Mouse (Mus musculus) fibroblast of lung, adult 2 months (primary cell): ENCODE data around the gene Cdk17.

Experiments
- DNase-seq: peaks from one replicate; pipeline ENCODE4 v3.0.0-alpha.2; 2011; ENCODE audit warnings: low read depth

Gene Cdk17

DNA sequence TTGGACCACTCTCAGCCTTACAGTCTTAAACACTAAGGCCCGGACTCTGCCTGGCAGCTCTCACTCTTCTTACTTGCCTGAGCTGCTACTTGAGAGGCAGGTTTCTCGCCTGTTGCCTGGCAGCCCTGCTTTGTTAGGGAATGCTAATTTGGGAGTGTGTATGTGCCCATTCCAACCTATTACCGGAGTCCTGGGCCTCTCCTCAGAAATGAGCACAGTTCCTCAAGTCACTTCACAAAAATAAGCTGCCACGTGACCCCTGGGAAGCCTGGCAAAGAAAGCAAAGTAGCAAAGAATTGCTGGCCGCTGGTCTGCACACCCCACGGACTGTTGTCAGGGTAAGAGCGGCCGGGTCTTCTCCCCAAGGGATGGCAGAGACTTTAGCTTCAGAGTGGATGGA lies 102.8 kb downstream of the Cdk17 start:
- DNase-seq: no peak

DNA sequence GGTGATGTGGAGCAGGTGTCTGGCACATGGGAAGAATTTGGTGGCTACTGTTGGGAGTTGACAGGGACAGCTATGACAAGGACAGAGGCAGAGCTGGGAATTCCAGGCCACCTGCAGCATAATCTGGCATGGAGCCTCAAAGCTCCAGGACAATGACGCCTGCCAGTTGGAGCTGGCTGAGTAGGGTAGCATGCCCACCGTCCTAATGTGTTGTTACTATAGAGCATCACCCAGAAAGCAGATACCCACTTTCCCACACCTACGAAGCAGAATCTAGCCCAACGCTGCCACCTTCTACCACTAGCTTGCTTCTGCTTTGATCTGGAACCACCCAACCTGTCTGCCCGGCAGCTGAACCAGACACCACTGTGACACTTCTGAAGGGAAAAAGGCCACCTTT lies 103.3 kb downstream of the Cdk17 start:
- DNase-seq: no peak

DNA sequence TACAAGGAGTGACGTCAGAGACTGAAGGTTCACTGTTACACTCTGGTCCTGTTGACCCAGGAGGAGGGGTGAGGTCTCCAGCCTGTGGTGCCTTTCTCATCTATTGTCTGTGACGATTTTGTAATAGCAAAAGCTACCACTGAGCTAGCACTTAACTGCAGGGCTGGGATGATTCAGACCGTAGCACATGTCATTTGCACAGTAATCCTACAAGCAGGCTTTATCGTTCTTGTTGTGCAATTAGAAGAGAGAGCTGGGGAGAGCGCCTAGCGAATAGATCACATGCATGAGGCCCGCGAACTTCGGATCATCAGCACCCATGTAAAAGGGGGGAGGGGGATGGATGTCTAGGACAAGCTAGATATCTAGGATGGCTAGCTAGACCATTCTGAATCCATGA lies 105.2 kb downstream of the Cdk17 start:
- DNase-seq: no peak

DNA sequence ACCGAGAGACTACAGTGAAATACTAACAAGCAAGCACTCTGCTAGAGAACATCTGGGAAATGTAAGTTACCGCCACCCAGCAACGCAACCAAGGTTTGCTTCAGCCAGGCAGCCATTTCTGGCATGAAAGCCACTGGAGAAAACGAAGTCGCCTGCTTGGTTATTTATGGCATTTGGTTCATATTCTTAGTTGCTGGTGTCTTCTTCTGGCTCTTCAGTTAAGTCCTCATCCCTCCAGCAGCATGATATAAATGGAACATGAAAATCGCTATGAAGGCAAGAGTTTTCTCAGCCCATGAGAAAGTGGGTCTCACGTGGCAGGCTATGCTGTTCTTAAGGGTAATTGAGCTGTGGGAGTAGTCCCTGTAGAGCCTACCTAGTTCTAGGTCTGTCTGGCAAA lies 105.8 kb downstream of the Cdk17 start:
- DNase-seq: no peak

DNA sequence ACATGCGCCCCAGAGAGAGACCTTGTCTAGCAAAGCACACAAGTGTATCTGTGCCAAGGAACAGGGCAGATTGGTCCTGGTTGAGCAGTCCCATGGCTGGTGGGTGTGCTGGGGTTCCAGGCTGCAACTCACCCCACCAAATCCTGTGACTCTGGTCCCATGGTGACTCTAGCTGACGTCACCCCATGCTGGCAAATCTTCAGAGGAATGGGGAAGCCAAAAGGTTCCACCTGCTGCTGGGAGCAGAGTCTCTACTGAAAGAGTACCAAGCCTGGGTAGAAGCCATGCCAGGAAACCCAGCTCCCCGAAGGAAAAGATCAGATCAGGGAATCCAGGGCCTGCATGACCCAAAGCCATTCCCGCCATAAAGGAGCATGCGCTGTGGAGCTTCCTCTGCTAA lies 106.8 kb downstream of the Cdk17 start:
- no peak for DNase-seq

DNA sequence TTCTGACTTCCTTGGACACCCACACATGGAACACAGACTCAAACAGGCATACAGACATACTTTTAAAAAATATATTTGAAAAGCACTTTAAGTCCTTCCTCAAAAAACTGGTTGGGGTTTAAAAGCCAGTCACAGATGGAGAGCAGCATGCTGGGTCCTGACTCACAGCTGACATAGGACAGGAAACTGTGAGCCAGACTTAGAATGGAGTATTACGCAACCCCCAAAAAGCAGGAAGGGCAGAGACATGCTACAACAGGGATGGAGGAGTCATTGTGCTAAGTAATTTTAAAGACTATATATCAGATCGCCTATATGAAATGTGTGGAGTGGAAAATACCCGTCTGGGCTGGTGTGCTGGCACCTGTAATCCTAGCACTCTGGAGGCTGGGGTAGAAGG lies 107.7 kb downstream of the Cdk17 start:
- DNase-seq: no peak

DNA sequence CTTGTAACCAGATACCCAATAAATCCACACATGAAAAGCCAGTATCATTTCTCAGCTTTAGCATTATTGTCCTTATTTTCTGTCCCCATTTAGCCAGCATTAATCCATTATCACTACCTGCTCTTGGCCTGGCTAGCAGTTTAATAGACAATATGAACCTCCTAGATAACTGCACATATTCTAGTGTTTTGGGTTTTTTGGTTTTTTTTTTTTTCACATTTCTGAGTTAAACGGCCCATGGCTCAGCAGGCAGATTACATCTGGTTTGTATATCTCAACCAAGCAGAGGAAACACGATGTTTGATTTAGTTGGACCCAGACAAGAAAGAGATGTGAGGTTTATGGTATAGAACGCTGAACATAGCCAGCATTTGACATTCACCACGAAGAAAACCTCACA lies 109.1 kb downstream of the Cdk17 start:
- no peak for DNase-seq

DNA sequence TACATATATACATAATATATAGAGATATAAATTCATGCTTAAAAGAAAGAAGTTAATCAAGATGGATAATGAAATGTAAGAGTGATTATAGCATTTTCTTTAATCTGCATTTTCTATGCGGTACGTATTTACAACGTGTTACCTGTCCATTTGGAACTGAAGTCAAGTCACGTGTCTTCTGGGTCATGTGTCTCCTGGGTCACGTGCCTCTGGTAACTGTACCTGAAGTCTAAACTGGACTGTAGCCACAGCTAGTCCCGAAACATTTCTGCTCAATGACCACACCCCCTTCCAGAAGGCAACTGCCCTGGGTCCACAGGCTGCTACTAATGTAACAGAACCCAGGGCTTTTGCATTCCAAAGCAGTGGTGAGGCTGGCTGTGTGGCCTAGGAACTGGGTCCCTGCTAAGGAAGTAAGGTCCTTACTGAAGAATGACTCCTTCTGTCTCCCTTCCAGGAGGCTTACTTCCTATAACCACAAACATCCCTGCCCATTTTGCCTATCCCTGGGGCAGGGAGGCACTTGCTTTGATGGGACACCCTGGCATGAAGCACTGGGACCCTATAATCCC lies 110.3 kb downstream of the Cdk17 start:
- DNase-seq: no peak

DNA sequence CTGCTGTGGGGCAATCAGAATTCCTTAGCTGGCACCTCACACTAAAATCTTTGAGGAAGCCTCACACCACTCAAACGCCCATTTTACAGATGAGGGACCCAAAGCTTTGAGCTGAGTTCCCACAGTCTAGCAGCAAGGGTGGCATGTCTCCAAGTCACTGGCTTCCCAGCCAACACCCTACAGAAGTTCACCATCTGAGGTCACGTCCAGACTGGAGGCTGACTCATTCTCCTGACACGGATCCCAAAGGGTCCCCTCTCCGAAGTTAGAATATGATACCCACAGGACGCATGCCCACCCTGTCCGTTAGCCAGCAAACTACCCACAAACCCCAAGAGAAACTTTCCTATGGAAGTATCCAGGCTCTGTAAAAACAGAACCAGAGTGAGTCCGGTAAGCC lies 111.2 kb downstream of the Cdk17 start:
- DNase-seq: peak; percentile 97

DNA sequence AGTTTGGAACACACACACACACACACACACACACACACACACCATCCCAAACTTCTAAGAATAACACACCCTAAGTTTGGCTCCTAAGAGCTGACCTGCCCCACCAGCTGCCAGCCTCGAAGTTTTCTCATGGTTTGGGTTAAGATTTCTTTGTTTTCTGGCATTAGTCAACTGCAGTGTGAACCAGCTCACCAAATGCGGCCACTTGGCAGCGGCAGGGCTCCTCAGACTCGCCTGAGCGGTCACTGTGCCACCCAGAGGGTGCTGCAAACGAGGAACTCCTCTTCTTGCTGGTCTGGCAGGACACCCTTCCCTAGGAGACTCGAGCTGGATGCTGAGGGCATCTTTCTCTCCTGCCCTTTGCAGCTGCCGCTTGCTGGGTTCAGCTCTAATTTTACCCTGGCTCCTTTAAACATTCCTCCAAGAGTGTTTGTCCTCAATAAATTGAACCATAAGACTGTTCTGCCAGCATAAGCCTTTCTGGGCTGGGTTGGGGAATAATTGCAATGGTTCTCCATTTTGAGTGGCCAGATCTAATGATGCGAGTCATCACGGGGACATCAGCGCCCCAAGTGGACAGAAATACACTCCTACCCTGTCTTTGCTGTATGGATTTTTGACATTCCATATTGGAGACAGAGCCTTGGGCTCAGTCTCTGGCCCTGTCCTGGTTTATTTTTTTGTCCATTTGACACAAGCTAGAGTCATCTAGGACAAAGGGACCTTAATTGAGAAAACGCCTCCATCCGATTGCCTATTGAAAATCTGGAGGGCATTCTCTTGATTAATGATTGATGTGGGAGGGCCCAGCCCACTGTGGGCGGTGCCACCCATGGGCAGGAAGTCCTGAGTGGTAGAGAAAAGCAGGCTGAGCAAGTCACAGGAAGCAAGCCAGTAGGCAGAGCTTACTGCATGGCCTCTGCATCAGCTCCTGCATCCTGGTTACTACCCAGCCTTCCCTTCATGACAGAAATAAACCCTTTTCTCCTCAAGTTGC lies 112.6 kb downstream of the Cdk17 start:
- peak; percentile 89 for DNase-seq

DNA sequence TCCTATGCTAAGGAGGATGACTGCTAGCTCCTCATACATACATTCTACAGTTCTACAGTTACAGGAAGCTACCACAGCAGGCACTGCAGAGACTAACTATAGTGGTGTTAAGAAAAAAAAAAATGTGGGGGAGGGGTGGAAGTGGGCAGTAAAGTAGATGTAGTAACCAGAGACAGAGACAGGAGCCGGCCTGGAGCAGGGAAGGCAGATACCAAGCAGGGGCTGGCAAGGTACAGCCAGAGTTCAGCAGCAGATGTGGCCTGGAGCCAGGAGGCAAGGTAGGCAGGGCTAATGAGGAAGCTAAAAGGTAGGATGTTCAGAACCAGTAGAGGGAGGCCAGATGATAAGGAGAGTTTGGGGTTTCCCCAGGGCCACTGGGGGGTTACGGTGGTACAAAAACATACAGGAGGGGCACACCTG lies 113.6 kb downstream of the Cdk17 start:
- DNase-seq: no peak

DNA sequence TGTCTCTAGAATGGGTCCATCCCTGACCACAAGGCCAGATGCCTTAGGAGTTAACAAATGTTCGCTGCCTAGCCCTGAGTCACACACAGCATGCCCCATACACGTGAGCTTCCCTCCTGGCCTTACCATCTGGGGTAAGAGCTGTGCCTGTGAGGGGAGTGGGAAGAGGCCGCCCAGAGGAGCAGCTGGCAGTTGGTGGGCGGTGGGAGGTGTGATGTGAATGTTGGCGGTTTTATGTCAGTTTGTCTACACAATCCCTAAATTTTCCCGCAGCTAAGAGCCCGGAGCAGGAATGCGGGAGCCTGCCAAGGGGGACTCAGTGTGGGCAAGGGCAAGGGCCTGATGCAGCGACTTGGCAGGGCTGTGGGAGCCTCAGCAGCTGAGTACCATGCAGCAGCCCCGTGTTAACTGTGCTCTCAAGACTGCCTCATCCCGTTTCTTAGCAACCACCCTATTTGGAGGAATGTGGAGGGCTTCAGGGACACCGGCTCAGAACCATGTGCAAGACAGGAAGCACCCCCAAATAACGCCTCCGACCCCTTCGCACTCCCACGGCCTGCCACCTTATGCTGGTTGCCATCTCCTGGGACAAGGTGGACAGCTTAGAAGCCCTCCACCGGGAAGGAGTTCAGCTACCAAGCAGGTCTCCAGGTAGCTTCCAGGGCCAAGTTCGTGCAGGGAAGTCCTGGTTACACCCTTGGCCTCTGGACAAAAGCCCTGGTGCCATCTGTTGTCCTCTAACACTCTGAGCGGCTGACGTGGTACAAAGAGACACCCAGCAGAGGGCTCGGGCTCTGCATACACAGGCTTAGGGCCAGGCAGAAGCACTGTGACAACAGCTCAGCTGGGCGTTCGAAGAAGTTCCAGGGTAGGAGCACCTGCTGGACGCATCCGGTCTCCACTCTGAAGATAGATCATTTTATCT lies 114.8 kb downstream of the Cdk17 start:
- DNase-seq: peak; percentile 79

DNA sequence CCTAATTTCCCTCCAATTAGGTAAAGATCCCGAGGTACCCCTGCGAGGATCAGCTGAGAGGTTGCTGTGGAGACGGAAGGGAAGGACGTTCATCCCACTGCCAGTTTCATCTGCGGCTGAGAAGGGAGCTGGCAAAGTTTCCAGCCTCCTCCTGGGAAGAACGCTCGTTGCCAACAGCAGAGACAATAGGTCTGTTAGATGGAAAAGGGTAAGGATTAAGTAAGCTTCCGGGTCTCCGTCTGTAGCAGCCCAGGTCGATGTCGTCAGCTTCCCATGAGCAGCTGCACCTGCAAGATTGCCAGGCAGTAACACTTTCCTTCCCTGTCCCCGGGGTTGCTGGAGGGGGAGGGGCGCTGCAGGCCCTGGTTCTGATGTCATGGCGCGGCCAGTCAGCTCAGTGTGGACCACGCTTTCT lies 115.7 kb downstream of the Cdk17 start:
- peak; percentile 86 for DNase-seq

DNA sequence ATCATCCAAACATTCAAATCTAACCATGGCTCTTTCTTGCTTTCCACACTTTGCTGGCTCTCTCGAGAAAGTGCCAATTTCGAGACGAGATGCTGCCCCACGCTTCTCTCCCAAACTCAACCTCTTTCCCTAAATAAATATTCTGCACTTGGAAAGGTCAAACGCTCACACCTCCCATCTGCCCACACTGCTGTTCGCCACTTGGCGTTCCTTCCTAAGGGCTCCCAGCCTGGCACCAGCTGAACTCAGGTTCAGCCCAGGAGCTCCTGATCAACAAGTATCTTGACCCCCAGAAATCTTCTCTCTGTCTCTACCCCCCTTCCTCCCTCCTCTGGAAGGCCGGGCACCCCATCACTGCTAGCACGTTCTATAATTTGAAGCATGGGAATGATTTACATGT lies 116.2 kb downstream of the Cdk17 start:
- peak; percentile 27 for DNase-seq

DNA sequence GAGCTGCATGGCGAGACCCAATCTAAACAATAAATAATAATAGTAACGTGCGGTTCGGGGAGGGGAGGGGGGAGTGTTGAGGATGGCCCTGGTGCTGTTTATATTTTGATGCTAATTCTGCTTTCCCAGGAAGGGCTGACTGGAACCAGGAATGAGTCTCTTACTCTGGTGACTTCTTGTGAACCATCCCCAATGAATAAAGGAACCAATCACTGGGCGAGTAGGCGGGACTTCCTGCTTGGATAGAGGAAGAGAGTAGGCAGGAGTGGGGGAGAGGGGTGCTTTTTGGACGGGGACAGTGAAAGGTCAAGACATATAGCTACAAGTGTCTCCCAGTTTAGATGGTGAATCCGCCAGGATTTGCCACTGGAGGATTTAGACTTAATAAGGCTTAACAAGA lies 117.7 kb downstream of the Cdk17 start:
- DNase-seq: no peak

DNA sequence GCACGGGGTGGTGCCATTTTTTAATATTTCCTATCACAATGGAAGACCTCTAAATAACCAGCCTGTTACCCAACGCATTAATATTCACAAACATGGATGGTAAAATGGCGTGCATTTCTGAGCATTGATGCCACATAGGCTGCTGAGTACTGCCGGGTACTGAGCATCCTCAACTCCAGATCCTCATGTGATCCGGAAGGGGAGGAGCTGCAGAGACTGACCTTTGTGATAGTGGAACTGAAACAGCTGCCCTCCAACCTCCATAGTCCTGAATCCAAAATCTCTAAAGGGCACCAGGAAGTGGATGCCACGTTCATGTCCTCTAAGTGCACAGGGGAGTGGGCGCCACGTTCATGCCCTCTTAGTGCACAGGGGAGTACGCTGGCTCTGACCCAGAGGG lies 118.4 kb downstream of the Cdk17 start:
- DNase-seq: no peak

DNA sequence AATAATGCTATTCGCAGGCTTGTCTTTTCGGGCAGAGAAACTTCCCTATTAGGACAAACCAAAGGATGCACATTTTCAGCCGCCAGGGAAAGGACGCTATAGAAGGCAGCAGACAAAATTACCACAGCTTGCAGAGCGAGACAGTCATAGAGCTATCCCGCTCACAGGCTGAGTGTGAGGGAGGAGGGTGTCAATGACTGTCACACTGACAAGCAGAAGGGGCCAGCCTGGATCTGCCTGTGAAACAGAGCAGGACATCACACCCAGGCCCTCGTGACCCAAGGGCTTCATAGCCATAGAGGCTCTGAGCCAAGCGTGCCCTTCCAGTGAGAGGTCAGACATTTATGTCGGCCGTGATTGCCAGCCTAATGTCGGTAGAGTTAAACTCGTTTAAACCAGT lies 119.9 kb downstream of the Cdk17 start:
- no peak for DNase-seq

DNA sequence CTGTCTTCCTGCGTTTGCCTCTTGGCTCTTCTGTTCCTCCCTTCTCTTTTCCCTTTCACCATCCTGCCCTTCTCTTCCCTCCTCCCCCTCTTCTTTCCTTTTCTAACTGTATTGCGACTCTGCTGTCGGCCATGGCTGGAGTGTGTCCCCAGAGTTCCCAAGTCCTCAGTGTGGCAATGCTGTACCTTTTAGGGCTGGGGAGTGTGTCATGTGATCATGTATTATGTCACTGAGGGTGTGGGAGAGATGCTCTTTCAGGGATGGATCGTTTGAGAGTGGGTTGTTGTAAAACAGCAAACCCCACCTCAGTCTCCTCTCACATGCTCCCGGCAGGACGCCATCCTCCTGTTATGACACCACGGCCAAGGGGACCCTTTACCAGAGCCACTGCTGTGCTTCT lies 120.4 kb downstream of the Cdk17 start:
- DNase-seq: no peak

DNA sequence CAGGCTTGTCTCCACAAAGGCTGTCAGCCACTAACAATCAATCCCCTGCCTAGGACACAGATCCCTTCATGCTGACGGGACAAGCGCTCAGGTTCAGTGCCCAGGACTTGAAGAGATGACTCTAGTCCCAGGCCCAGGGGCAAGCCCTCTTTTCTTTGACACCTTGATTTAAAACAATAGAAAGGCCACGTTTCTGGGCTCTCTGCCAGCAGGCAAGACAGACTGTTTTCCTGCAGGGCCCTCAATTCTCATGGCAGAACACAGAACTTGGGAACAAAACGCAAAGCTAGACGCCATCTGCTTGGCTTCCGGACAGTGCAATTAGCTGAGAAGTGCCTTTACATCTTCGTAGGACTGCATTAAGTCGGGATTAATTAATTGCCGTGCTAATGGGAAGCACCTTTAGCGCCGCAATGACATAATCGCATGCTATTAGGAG lies 121.9 kb downstream of the Cdk17 start:
- DNase-seq: no peak

DNA sequence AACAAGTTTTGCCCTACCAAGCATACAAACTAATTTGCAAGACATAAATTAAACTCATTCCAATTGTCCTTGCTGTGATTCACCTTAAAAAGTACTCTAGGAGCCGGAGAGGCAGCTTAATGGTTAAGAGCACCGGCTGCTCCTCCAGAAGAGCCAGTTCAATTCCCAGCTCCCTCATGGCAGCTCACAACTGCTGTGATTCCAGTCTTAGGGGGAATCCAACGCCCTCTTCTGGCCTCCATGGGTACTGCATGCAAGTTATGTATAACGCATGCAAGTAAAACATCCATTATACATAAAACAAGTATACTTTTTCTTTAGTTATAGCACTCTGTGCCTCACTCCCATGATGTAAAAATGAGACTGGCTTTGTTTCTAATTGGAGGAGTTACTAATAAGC lies 122.6 kb downstream of the Cdk17 start:
- DNase-seq: no peak

DNA sequence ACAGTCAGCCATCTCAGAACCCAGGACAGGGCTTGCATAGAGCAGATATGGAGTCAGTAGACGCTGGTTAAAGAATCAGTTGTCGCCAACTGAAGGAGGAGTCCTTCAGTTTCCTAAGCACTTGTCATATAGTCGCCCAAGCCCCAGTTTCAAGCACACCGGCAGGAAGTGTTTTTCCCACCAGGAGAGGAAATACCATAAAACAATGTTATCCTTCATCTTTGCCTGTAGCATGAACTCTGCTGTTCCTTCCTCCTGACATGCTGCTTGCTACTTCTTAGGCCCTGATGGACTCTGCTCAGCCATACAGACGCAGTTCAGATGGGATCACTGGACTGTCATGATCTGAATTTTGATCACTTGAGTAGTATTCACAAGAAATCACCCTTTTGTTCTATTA lies 124.8 kb downstream of the Cdk17 start:
- DNase-seq: no peak

DNA sequence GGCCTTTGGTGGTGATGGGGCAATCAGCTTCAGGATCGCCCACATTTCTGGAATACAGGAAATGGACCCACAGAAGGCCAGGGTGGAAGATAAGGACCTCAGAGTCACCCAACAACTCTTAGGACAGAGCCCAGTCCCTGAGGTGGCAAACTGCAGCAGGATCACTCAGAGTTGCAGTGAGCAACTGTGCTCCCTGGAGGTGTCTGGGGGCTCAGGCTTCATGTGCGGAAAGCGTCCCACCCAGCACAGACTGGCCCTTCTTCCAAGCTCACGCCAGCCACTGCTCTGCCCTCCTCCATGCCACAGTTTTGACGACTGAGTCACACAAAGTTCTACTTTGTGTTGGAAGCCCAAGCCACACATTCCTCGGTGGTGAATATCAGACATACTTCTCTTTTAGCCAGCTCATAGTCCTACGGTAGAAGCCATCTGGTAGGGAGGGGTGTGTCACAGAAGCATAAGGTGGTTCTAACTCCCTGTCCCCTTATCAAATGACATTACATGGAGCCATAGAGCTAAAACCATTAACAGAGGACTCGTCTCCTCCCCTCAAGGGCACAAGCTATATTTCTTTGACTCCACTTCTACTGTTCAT lies 127.0 kb downstream of the Cdk17 start:
- DNase-seq: no peak
